Mouse (Mus musculus): ENCODE measurements around the gene Spns1. TPM values are rescaled to one million over a fixed set of nuclear protein-coding genes. Genes with fewer than 3 reads are reported as not detected.
"Not testable (repeated sequence)": the region's sequence is repeated elsewhere in the genome, so short reads cannot be mapped to it uniquely, and the experiment has no call there.

Gene Spns1
- polyA plus RNA-seq, 1 experiment from 2014 or later = 47.7 TPM

- no peak for TF ChIP-seq CTCF (IDR thresholded peaks at IDR 0.05; ENCODE audit: low read depth)
- no peaks in the 10 kb centered on the region for H3K36me3 ChIP-seq (ENCODE audit: control insufficient read depth, insufficient read depth)
- 0 out of 2 replicates have a peak overlapping the region, but pooled peaks have one; percentile 2 for H3K4me3 ChIP-seq (ENCODE audit: low read depth, low read length)
- no peak overlapping the region; the same call in 1 of the 2 replicates for H3K27ac ChIP-seq (ENCODE audit: low read depth, low read length)
- H3K4me2 ChIP-seq (replicated peaks; ENCODE audit: low read depth) = peak overlapping the region; percentile 44
- no peak for ATAC-seq
- no peaks in the 10 kb centered on the region for H3K4me1 ChIP-seq (replicated peaks; ENCODE audit: control insufficient read depth, insufficient read depth, low read length)
- no peak overlapping the region for H3K9ac ChIP-seq (ENCODE audit: low read depth, low read length)
- H3K9me3 ChIP-seq (ENCODE audit: control insufficient read depth) = no peaks in the 10 kb centered on the region
- WGBS = 26% methylated on average over 6 of the region's 6 CpGs
- no peaks in the 10 kb centered on the region for H3K27me3 ChIP-seq (replicated peaks; ENCODE audit: control insufficient read depth, insufficient read depth, low read length)
These were observed 20.0 kb upstream of the Spns1 start for GRCm38 (mm10) chr7:126397221-126397620.

GRCm38 (mm10) chr7:126396298-126397119, 19.3 kb upstream of the Spns1 start, which contains the start of gene Nfatc2ip:
Gene Nfatc2ip, minus strand, starts transcription at chr7:126396737.
- under 1% methylated on average over 59 of the region's 59 CpGs for WGBS
- Histone ChIP-seq H3K4me1 (replicated peaks; ENCODE audit: control insufficient read depth, insufficient read depth, low read length) (no peaks in the 10 kb centered on the region), H3K9me3 (ENCODE audit: control insufficient read depth) (no peaks in the 10 kb centered on the region), H3K36me3 (ENCODE audit: control insufficient read depth, insufficient read depth) (peaks cover 4% of the 10 kb centered on the region; the same call in 1 of the 2 replicates), H3K27ac (ENCODE audit: low read depth, low read length) (peak within 1 kb of the TSS; percentile 60), H3K4me3 (ENCODE audit: low read depth, low read length) (peak within 1 kb of the TSS; percentile 97), H3K27me3 (replicated peaks; ENCODE audit: control insufficient read depth, insufficient read depth, low read length) (no peaks in the 10 kb centered on the region), H3K9ac (ENCODE audit: low read depth, low read length) (peak within 1 kb of the TSS; percentile 83), H3K4me2 (replicated peaks; ENCODE audit: low read depth) (peak within 1 kb of the TSS; percentile 96)
- ATAC-seq = peak; percentile 98
- TF ChIP-seq CTCF (IDR thresholded peaks at IDR 0.05; ENCODE audit: low read depth) = no peak

GRCm38 (mm10) chr7:126392086-126392884, 15.0 kb upstream of the Spns1 start:
- not testable (repeated sequence) for H3K4me3 ChIP-seq (ENCODE audit: low read depth, low read length); H3K9me3 ChIP-seq (ENCODE audit: control insufficient read depth); H3K27me3 ChIP-seq (replicated peaks; ENCODE audit: control insufficient read depth, insufficient read depth, low read length); H3K9ac ChIP-seq (ENCODE audit: low read depth, low read length); H3K27ac ChIP-seq (ENCODE audit: low read depth, low read length); H3K4me2 ChIP-seq (replicated peaks; ENCODE audit: low read depth); ATAC-seq; H3K4me1 ChIP-seq (replicated peaks; ENCODE audit: control insufficient read depth, insufficient read depth, low read length)
- 80% methylated on average over 7 of the region's 7 CpGs for WGBS
- peaks cover 29% of the 10 kb centered on the region for H3K36me3 ChIP-seq (ENCODE audit: control insufficient read depth, insufficient read depth)

- no peak overlapping the region for H3K4me3 ChIP-seq (ENCODE audit: low read depth, low read length)
- no peak overlapping the region for H3K9ac ChIP-seq (ENCODE audit: low read depth, low read length)
- H3K9me3 ChIP-seq (ENCODE audit: control insufficient read depth) = no peaks in the 10 kb centered on the region
- no peaks in the 10 kb centered on the region for H3K4me1 ChIP-seq (replicated peaks; ENCODE audit: control insufficient read depth, insufficient read depth, low read length)
- WGBS = 95% methylated on average over 1 of the region's 1 CpGs
- TF ChIP-seq CTCF (IDR thresholded peaks at IDR 0.05; ENCODE audit: low read depth) = no peak
- H3K27me3 ChIP-seq (replicated peaks; ENCODE audit: control insufficient read depth, insufficient read depth, low read length) = no peaks in the 10 kb centered on the region
- H3K36me3 ChIP-seq (ENCODE audit: control insufficient read depth, insufficient read depth) = peaks cover 48% of the 10 kb centered on the region
- no peak overlapping the region for H3K4me2 ChIP-seq (replicated peaks; ENCODE audit: low read depth)
- no peak overlapping the region for H3K27ac ChIP-seq (ENCODE audit: low read depth, low read length)
- ATAC-seq = no peak
These were observed 10.9 kb upstream of the Spns1 start for GRCm38 (mm10) chr7:126388185-126388584.

GRCm38 (mm10) chr7:126383565-126383964, 6.3 kb upstream of the Spns1 start:
- Histone ChIP-seq H3K27me3 (replicated peaks; ENCODE audit: control insufficient read depth, insufficient read depth, low read length) (no peaks in the 10 kb centered on the region), H3K4me1 (replicated peaks; ENCODE audit: control insufficient read depth, insufficient read depth, low read length) (no peaks in the 10 kb centered on the region), H3K4me3 (ENCODE audit: low read depth, low read length) (no peak overlapping the region), H3K9ac (ENCODE audit: low read depth, low read length) (no peak overlapping the region), H3K36me3 (ENCODE audit: control insufficient read depth, insufficient read depth) (peaks cover 25% of the 10 kb centered on the region), H3K4me2 (replicated peaks; ENCODE audit: low read depth) (no peak overlapping the region), H3K9me3 (ENCODE audit: control insufficient read depth) (no peaks in the 10 kb centered on the region), H3K27ac (ENCODE audit: low read depth, low read length) (no peak overlapping the region)
- TF ChIP-seq CTCF (IDR thresholded peaks at IDR 0.05; ENCODE audit: low read depth) = no peak
- 88% methylated on average over 5 of the region's 5 CpGs for WGBS
- no peak for ATAC-seq

- ATAC-seq = peak; percentile 60
- Histone ChIP-seq H3K9me3 (ENCODE audit: control insufficient read depth) (no peaks in the 10 kb centered on the region), H3K4me2 (replicated peaks; ENCODE audit: low read depth) (peak overlapping the region; percentile 90), H3K9ac (ENCODE audit: low read depth, low read length) (peak overlapping the region; percentile 74), H3K27ac (ENCODE audit: low read depth, low read length) (peak overlapping the region; percentile 47), H3K36me3 (ENCODE audit: control insufficient read depth, insufficient read depth) (peaks cover 30% of the 10 kb centered on the region), H3K4me3 (ENCODE audit: low read depth, low read length) (peak overlapping the region; percentile 78), H3K4me1 (replicated peaks; ENCODE audit: control insufficient read depth, insufficient read depth, low read length) (peaks cover 12% of the 10 kb centered on the region; the same call in 1 of the 2 replicates), H3K27me3 (replicated peaks; ENCODE audit: control insufficient read depth, insufficient read depth, low read length) (no peaks in the 10 kb centered on the region)
- 1% methylated on average over 27 of the region's 27 CpGs for WGBS
- no peak for TF ChIP-seq CTCF (IDR thresholded peaks at IDR 0.05; ENCODE audit: low read depth)
These were observed 360 bp downstream of the Spns1 start for GRCm38 (mm10) chr7:126376903-126377277.
